Mouse (Mus musculus): ENCODE measurements around the gene C1ql3. TPM values are rescaled to one million over a fixed set of nuclear protein-coding genes. Genes with fewer than 3 reads are reported as not detected.

The C1ql3 gene
- 0.06 and 0.14 TPM in 2 replicates for polyA plus RNA-seq (2012; rRNA removed)

DNA sequence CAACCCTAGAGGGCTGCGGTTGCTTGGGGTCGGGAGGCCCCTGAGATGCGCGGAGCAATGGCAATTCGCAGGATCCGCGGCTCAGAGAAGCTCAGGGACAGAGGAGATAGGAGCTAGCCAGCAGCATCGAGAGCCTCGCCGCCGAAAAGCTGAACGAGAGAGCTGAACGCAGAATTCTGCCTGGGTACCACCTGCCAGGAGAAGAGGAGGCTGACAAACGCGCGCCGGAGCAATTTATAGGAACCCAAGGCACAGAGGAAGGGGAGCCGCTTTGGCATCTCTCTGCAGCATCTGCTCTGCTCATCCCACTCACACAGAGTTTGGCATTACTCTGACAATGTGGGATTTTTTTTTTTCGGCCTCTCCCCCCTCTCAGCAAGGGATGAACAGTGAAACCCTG, at the start of gene C1ql3:
Gene C1ql3, minus strand, starts transcription at position 335 of the 400 bp plus-strand sequence.
- H3K4me1 ChIP-seq (ENCODE audit: control insufficient read depth, insufficient read depth, low read length) = peaks cover 6% of the 10 kb centered on the region

DNA sequence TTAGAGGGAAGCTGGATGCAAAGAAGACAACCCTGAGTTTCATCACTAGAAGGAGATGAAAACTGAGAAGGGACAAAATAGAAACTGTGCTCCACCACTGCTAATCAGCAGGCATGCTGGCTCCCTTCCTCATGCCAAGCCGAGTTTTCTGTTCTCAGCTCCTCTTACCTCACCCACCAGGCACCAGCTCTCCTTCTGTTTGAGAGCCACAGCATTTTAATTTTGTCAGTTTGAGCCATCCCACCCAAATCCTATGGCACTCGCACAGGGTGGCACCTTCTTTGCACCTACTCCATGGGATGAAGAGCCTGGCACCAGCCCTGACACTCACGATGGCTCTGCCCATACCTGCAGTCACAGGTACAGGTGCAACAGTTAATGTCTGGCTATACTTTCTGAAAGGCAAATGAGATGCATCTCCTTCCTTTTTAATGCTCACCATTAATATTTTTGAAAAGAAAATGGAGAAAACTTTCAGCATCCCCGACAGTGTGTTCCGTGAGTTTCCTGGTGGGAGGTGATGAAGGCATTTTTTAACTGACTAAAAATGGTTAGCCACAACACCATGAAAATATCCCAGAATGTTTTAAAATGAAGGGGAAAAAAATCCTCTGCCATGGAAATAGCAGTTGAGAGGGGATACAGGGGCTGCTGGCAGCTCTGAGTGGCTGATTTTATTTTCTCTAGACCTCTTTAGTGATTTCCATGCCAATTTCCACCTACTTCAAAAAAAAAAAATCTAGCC, 49.0 kb upstream of the C1ql3 start:
- WGBS = 87% methylated on average over 5 of the region's 5 CpGs
- no peak overlapping the region for H3K4me3 ChIP-seq (replicated peaks; ENCODE audit: extremely low read depth, low read depth, low read length)
- no peaks in the 10 kb centered on the region for H3K4me1 ChIP-seq (ENCODE audit: control insufficient read depth, insufficient read depth, low read length)
- TF ChIP-seq CTCF (IDR thresholded peaks at IDR 0.05; ENCODE audit: insufficient read depth, low read length) = no peak
- no peak for TF ChIP-seq POLR2A (IDR thresholded peaks at IDR 0.05; ENCODE audit: borderline replicate concordance, extremely low read depth, low read depth, low read length)
- DNase-seq = no peak

More for the DNA sequence above, at the start of gene C1ql3:
- no peak within 1 kb of the TSS for H3K4me3 ChIP-seq (replicated peaks; ENCODE audit: extremely low read depth, low read depth, low read length)
- no peak for DNase-seq
- WGBS = 4% methylated on average over 19 of the region's 19 CpGs
- TF ChIP-seq CTCF (IDR thresholded peaks at IDR 0.05; ENCODE audit: insufficient read depth, low read length) (no peak), POLR2A (IDR thresholded peaks at IDR 0.05; ENCODE audit: borderline replicate concordance, extremely low read depth, low read depth, low read length) (no peak)

DNA sequence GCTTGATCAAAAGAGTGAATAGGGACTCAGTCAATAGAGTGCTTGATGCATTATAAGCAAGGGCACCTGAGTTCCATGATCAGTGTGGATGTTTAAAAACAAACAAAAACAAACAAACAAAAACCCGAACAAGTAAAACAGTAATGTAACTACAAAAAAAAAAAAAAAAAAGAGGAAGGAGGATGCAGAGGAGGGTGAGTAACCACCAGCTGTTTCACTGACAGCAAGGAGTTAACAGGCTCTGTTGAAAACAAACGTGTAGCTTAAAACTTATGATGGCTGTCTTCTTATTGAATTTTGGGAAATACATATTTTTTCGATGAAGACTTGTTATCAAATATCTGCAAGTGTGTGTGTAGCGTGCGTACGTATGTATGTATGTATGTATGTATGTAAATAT, 37.0 kb upstream of the C1ql3 start:
- DNase-seq = no peak
- WGBS = 82% methylated on average over 6 of the region's 6 CpGs
- no peak overlapping the region for H3K4me3 ChIP-seq (replicated peaks; ENCODE audit: extremely low read depth, low read depth, low read length)

DNA sequence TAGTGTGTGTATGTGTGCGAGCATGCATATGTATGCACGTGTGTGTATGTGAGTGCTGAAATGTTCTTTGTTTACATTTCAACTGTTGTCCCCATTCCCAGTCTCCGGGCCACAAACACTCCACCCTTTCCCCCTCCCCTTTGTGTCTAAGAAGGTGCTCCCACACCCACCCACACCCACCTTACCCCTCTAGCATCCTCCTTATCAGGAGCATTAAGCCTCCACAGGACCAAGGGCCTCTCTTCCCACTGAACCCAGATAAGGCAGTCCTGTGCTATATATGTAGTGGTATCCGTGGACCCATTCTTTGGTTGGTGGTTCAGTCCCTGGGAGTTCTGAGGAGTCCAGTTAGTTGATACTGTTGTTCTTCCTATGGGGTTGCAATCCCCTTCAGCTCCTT, 32.9 kb upstream of the C1ql3 start:
- no peak overlapping the region for H3K4me3 ChIP-seq (replicated peaks; ENCODE audit: extremely low read depth, low read depth, low read length)
- TF ChIP-seq POLR2A (IDR thresholded peaks at IDR 0.05; ENCODE audit: borderline replicate concordance, extremely low read depth, low read depth, low read length) (no peak), CTCF (IDR thresholded peaks at IDR 0.05; ENCODE audit: insufficient read depth, low read length) (no peak)
- WGBS = 68% methylated on average over 4 of the region's 4 CpGs
- no peak for DNase-seq
- no peaks in the 10 kb centered on the region for H3K4me1 ChIP-seq (ENCODE audit: control insufficient read depth, insufficient read depth, low read length)

More for the DNA sequence above, 37.0 kb upstream of the C1ql3 start:
- no peaks in the 10 kb centered on the region for H3K4me1 ChIP-seq (ENCODE audit: control insufficient read depth, insufficient read depth, low read length)
- TF ChIP-seq CTCF (IDR thresholded peaks at IDR 0.05; ENCODE audit: insufficient read depth, low read length) (no peak), POLR2A (IDR thresholded peaks at IDR 0.05; ENCODE audit: borderline replicate concordance, extremely low read depth, low read depth, low read length) (no peak)

DNA sequence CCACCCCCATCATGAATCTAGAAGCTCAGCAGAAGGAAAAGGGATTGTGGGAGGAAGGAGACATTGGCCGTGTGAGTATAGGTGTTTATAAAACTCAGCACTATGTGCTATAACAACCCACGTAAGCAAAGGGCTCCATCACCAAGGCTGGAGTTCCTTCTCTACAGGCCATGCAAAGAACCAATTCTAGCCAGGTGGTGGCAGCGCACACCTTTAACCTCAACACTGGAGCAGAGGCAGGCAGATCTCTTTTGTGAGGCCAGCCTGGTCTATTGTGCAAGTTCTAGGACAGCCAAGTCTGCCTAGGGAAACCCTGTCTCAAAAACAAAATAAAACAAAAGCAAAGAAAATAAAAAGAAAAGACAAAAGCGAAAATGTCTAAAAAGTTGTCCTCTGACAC, 28.2 kb upstream of the C1ql3 start:
- no peaks in the 10 kb centered on the region; the same call in 1 of the 2 replicates for H3K4me1 ChIP-seq (ENCODE audit: control insufficient read depth, insufficient read depth, low read length)
- no peak for DNase-seq
- TF ChIP-seq POLR2A (IDR thresholded peaks at IDR 0.05; ENCODE audit: borderline replicate concordance, extremely low read depth, low read depth, low read length) (no peak), CTCF (IDR thresholded peaks at IDR 0.05; ENCODE audit: insufficient read depth, low read length) (no peak)
- H3K4me3 ChIP-seq (replicated peaks; ENCODE audit: extremely low read depth, low read depth, low read length) = no peak overlapping the region
- 80% methylated on average over 4 of the region's 4 CpGs for WGBS

DNA sequence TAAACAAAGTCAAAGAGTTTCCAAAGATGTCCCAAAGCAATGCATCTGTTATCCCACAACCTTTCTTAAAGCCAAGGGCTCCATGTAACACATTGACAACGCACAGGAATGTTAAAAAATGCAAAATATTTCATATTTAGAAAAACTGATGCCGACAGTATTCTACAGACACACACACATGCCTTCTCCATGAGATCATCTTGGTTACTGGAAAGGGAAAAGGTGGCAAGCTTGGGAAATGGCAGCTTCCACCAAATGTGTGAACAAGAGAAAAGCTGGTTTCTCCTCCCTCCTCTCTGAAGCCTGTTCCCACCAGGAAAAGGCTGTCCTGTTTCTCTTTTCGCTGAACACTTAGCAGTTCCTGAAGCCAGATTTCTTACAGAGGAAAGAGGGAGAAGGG, 27.2 kb upstream of the C1ql3 start:
- TF ChIP-seq POLR2A (IDR thresholded peaks at IDR 0.05; ENCODE audit: borderline replicate concordance, extremely low read depth, low read depth, low read length) (no peak), CTCF (IDR thresholded peaks at IDR 0.05; ENCODE audit: insufficient read depth, low read length) (no peak)
- WGBS = 34% methylated on average over 3 of the region's 3 CpGs
- DNase-seq = no peak
- no peak overlapping the region for H3K4me3 ChIP-seq (replicated peaks; ENCODE audit: extremely low read depth, low read depth, low read length)
- no peaks in the 10 kb centered on the region; the same call in 1 of the 2 replicates for H3K4me1 ChIP-seq (ENCODE audit: control insufficient read depth, insufficient read depth, low read length)

DNA sequence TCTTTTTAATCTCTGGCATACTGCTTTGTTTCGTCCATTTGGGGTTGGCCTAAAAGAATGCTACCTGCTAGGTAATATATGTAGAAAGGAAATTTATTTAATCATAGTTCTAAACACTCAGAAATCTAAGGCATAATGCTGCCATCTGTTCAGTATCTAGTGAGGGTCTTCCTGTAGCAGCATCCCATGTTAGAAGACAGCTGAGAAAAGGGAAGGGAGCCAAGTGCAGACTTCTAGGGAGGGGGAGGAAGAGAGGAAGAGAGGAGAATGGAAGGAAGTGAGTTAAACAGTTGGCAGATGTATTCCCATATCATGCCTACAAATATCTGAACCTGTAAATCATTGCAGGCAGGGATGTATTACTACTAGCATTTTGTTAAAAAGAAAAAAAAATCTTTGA, 7.3 kb upstream of the C1ql3 start:
- Histone ChIP-seq H3K4me3 (replicated peaks; ENCODE audit: extremely low read depth, low read depth, low read length) (no peak overlapping the region), H3K4me1 (ENCODE audit: control insufficient read depth, insufficient read depth, low read length) (no peaks in the 10 kb centered on the region)
- WGBS = 63% methylated on average over 1 of the region's 1 CpGs
- TF ChIP-seq CTCF (IDR thresholded peaks at IDR 0.05; ENCODE audit: insufficient read depth, low read length) (no peak), POLR2A (IDR thresholded peaks at IDR 0.05; ENCODE audit: borderline replicate concordance, extremely low read depth, low read depth, low read length) (no peak)
- DNase-seq = no peak

DNA sequence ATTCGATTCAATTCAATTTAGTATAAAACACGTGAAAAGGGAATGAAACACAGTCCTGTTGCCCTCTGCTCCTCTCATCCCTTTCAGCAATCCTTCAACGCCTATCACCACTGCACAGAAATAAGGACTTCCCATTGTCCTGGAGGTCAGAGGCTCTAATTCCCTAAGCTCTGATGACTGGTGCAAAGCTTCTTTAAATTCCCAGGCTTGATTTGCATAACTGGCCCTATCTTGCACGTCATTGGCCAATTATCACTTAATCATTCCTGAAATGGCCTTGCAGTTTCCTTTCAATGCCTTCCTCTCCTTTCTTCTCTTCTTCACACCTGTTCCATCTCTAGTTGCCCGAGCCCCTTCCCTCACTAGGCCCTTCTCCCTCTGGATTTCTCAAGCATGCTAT, 6.8 kb upstream of the C1ql3 start:
- no peak for DNase-seq
- TF ChIP-seq POLR2A (IDR thresholded peaks at IDR 0.05; ENCODE audit: borderline replicate concordance, extremely low read depth, low read depth, low read length) (no peak), CTCF (IDR thresholded peaks at IDR 0.05; ENCODE audit: insufficient read depth, low read length) (no peak)
- WGBS = 52% methylated on average over 5 of the region's 5 CpGs
- Histone ChIP-seq H3K4me1 (ENCODE audit: control insufficient read depth, insufficient read depth, low read length) (no peaks in the 10 kb centered on the region), H3K4me3 (replicated peaks; ENCODE audit: extremely low read depth, low read depth, low read length) (no peak overlapping the region)

DNA sequence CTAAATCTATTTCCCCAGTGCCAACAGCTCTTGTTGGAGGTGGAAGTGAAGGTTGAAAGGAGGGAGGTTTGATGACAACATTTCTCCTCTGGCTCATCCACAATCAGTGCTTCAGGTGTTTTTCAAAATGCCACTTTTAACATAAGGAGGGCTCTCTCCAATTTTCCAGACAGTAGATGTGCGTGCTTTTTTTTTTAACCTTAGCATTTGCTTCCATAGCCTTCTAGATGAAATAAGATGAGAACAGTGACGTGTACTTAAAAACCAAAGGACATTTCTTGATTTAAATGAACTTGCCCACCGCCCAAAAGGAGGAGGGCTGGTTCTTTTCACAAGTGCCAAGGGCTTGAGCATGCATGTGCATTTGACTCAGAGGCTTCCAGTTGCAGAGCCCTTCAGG, 367 bp upstream of the C1ql3 start:
- peaks cover 6% of the 10 kb centered on the region for H3K4me1 ChIP-seq (ENCODE audit: control insufficient read depth, insufficient read depth, low read length)
- H3K4me3 ChIP-seq (replicated peaks; ENCODE audit: extremely low read depth, low read depth, low read length) = no peak overlapping the region
- 66% methylated on average over 3 of the region's 3 CpGs for WGBS
- no peak for TF ChIP-seq POLR2A (IDR thresholded peaks at IDR 0.05; ENCODE audit: borderline replicate concordance, extremely low read depth, low read depth, low read length)
- no peak for TF ChIP-seq CTCF (IDR thresholded peaks at IDR 0.05; ENCODE audit: insufficient read depth, low read length)
- no peak for DNase-seq

Data from lung, adult 2 months (tissue).